Mouse (Mus musculus) cerebellum, adult 2 months (tissue): Measurements from ENCODE around the gene Spag9.
A peak's percentile ranks its signal among the peaks of the same experiment; 100 is the strongest.

Source experiments
- CTCF ChIP-seq: fragments of 200-500 bp; IDR thresholded peaks from 2 replicates; pipeline ENCODE4 v1.5.1; 2011; ENCODE audit warnings: low read depth, mild to moderate bottlenecking, control low read depth, low read length, moderate library complexity, borderline replicate concordance; ENCODE audit not compliant: insufficient read depth
- POLR2A ChIP-seq: fragments of 200-500 bp; IDR thresholded peaks from 2 replicates; pipeline ENCODE4 v1.6.1; 2011; ENCODE audit warnings: low read length, control low read depth, borderline replicate concordance; ENCODE audit not compliant: insufficient read depth

DNA sequence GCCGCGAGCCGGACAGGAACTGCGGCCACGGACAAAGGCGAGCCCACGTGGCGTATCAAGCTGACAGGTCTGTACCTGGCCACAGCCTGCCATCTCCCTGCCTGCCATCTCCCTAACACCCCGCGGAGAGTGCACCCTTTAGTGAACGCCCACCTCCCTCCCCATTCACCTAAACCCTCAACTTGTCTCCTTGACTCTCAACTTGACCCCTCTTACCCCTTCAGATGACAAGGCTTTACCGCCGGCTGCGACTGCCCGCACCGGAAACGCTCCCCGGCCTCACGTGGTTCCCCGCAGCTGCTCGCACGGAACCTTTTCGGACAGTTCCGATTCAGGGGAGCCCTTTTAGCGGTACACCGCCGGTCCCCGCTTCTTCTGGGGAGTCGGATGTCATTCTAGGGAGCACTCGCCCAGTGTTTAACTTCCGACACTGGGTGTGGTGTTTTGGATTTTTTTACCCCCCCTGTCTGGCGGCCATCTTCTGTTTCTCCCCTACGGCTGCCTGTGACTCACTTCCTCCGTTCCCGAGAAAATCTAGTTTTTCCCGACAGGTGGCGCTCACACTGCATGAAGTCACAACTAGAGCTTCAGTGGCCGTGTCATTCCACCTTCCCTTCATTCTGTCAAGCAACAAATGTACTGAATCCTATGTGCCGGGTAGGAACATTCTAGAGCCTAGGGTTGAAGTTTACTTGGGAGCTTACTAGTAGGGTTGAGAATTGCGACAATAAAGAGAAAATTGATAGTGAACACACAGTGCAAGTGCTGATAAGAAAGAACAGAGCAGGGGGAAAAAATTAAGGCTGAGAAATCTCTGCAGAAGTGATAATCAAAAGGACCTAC, 27.7 kb upstream of the Spag9 start, which contains the start of the genes Gm20390 and Nme1:
- TF ChIP-seq CTCF (peak; percentile 86), POLR2A (peak; percentile 59; the same call in 1 of the 2 replicates)
